Comparison of ENCODE assay signal across 21 mouse cellular contexts in genomic region chr17:32527748-32528147, GRCm38 (mm10). TPM values are rescaled to one million over a fixed set of nuclear protein-coding genes. Genes with fewer than 3 reads are reported as not detected.
DNase-seq lines count a peak whose midpoint lies in the region; ATAC-seq and TF ChIP-seq lines count a peak whose summit lies in the region.
"Had no signal": no experiment of that assay in that cellular context is flagged by ENCODE, and none has a peak within 500 bp of the region (broad histone marks: within the 10 kb centered on the region; RNA-seq: fewer than 3 reads in every experiment).

No protein-coding gene starts in this region.

- H3K9ac ChIP-seq in liver, embryonic 11.5 days (ENCODE audit: low read depth, low read length) = peak overlapping the region; percentile 53; the same call in 1 of the 2 replicates
- no peak overlapping the region for H3K9ac ChIP-seq in liver, embryonic 13.5 days
- H3K9ac ChIP-seq in neural tube, embryonic 15.5 days (replicated peaks) = no peak overlapping the region

- H3K27ac ChIP-seq in cerebellum, adult 2 months (ENCODE audit: insufficient read depth, low read length) = no peak overlapping the region
- H3K27ac ChIP-seq in liver, embryonic 11.5 days (ENCODE audit: low read depth, low read length) = no peak overlapping the region
- no peak overlapping the region for H3K27ac ChIP-seq in liver, embryonic 13.5 days
- no peak overlapping the region for H3K27ac ChIP-seq in neural tube, embryonic 15.5 days (replicated peaks)
- H3K27ac ChIP-seq: forebrain, embryonic 13.5 days; hindbrain, embryonic 13.5 days; layer of hippocampus, adult 2 months; macrophage had no signal

- ATAC-seq in liver, embryonic 11.5 days (replicated peaks; ENCODE audit: low FRiP score) = no peak
- no peak for ATAC-seq in liver, embryonic 13.5 days (ENCODE audit: low read depth)
- no peak for ATAC-seq in neural tube, embryonic 15.5 days (ENCODE audit: low FRiP score)
- ATAC-seq: forebrain, embryonic 13.5 days had no signal

- H3K4me1 ChIP-seq in cerebellum, adult 2 months (ENCODE audit: control insufficient read depth, insufficient read depth, low read length) = no peaks in the 10 kb centered on the region
- H3K4me1 ChIP-seq in liver, embryonic 11.5 days (replicated peaks; ENCODE audit: control insufficient read depth, insufficient read depth, low read length) = no peaks in the 10 kb centered on the region
- peaks cover 9% of the 10 kb centered on the region; the same call in 1 of the 2 replicates for H3K4me1 ChIP-seq in liver, embryonic 13.5 days (replicated peaks)
- 0 out of 2 replicates have a peak, but pooled peaks cover 4% of the 10 kb centered on the region for H3K4me1 ChIP-seq in neural tube, embryonic 15.5 days

- no peaks in the 10 kb centered on the region for H3K9me3 ChIP-seq in liver, embryonic 11.5 days (ENCODE audit: control insufficient read depth, low read length)
- no peaks in the 10 kb centered on the region for H3K9me3 ChIP-seq in liver, embryonic 13.5 days (replicated peaks)
- no peaks in the 10 kb centered on the region for H3K9me3 ChIP-seq in neural tube, embryonic 15.5 days (replicated peaks)
- H3K9me3 ChIP-seq: forebrain, embryonic 13.5 days; hindbrain, embryonic 13.5 days; midbrain, embryonic 10.5 days had no signal

- no peak for TF ChIP-seq POLR2A in cerebellum, adult 2 months (IDR thresholded peaks at IDR 0.05; ENCODE audit: borderline replicate concordance, insufficient read depth, low read length)

- no peak for TF ChIP-seq CTCF in cerebellum, adult 2 months (IDR thresholded peaks at IDR 0.05; ENCODE audit: borderline replicate concordance, insufficient read depth, low read depth, low read length)

- no peaks in the 10 kb centered on the region for H3K36me3 ChIP-seq in liver, embryonic 11.5 days (ENCODE audit: control insufficient read depth, insufficient read depth, low read length)
- no peaks in the 10 kb centered on the region for H3K36me3 ChIP-seq in liver, embryonic 13.5 days
- H3K36me3 ChIP-seq in neural tube, embryonic 15.5 days = peaks cover 25% of the 10 kb centered on the region

- no peaks in the 10 kb centered on the region for H3K27me3 ChIP-seq in cerebellum, adult 2 months (ENCODE audit: control insufficient read depth, insufficient read depth, low read length)
- H3K27me3 ChIP-seq in liver, embryonic 11.5 days (replicated peaks; ENCODE audit: control insufficient read depth, insufficient read depth, low read length) = no peaks in the 10 kb centered on the region
- H3K27me3 ChIP-seq in liver, embryonic 13.5 days = no peaks in the 10 kb centered on the region
- H3K27me3 ChIP-seq in neural tube, embryonic 15.5 days (replicated peaks) = no peaks in the 10 kb centered on the region
- H3K27me3 ChIP-seq: forebrain, embryonic 13.5 days; hindbrain, embryonic 13.5 days had no signal

- no peak overlapping the region for H3K4me3 ChIP-seq in cerebellum, adult 2 months (replicated peaks; ENCODE audit: insufficient read depth, low read depth, low read length)
- H3K4me3 ChIP-seq in liver, embryonic 11.5 days (ENCODE audit: low read depth, low read length) = no peak overlapping the region
- H3K4me3 ChIP-seq in liver, embryonic 13.5 days (replicated peaks) = no peak overlapping the region
- H3K4me3 ChIP-seq in neural tube, embryonic 15.5 days (replicated peaks) = no peak overlapping the region

- peak overlapping the region; percentile 65 for H3K4me2 ChIP-seq in liver, embryonic 11.5 days
- peak overlapping the region; percentile 68 for H3K4me2 ChIP-seq in liver, embryonic 13.5 days
- no peak overlapping the region for H3K4me2 ChIP-seq in neural tube, embryonic 15.5 days

- 83% methylated on average over 11 of the region's 11 CpGs for WGBS in cerebellum, adult 2 months
- 84% methylated on average over 11 of the region's 11 CpGs for WGBS in liver, embryonic 11.5 days
- 78% methylated on average over 11 of the region's 11 CpGs for WGBS in liver, embryonic 13.5 days (ENCODE audit: insufficient replicate concordance)
- 86% methylated on average over 11 of the region's 11 CpGs for WGBS in neural tube, embryonic 15.5 days

- DNase-seq in cerebellum, adult 2 months = peak; percentile 8 to 15
- DNase-seq in cerebellum, postnatal 36 days = no peak
- no peak for DNase-seq in liver, embryonic 11.5 days (ENCODE audit: low spot score)
- no peak for DNase-seq in liver
- DNase-seq in liver, embryonic 13.5 days = no peak
- DNase-seq in yolk sac, embryonic 10.5 days (ENCODE audit: low spot score) = no peak
- DNase-seq: adrenal gland, postnatal 25 days; cerebellum, adult 9-10 months; gastrocnemius, postnatal 14 days; kidney, adult 2 months; kidney, postnatal 14 days; layer of hippocampus, postnatal 36 days; lung, embryonic 14.5 days; right cerebral cortex, postnatal 4 days; thymus, postnatal 25 days had no signal

RNA-seq across cellular contexts. Expression of gene Cyp4f16, which starts 8.6 kb away (rescaled TPM):
- 21.8 and 24.6 TPM in 2 replicates for polyA plus RNA-seq in cerebellum, adult 2 months (2012; rRNA removed)
- 5.8 and 6.1 TPM in 2 replicates for polyA plus RNA-seq in liver, embryonic 11.5 days (2014; fragmentation: Nextera tagmentation; extraction: Ambion mirVana)
- polyA plus RNA-seq in liver, embryonic 13.5 days (2015; fragmentation: Nextera tagmentation; extraction: Ambion mirVana) = 4.0 and 4.2 TPM in 2 replicates
- 19.1 and 19.4 TPM in 2 replicates for polyA plus RNA-seq in neural tube, embryonic 15.5 days (2015; fragmentation: Nextera tagmentation; extraction: Ambion mirVana)

RNA-seq across cellular contexts. Expression of gene Cyp4f17, which starts 21.9 kb away (rescaled TPM):
- 6.8 and 7.8 TPM in 2 replicates for polyA plus RNA-seq in cerebellum, adult 2 months (2012; rRNA removed)
- 1.5 and 2.2 TPM in 2 replicates for polyA plus RNA-seq in liver, embryonic 11.5 days (2014; fragmentation: Nextera tagmentation; extraction: Ambion mirVana)
- polyA plus RNA-seq in liver, embryonic 13.5 days (2015; fragmentation: Nextera tagmentation; extraction: Ambion mirVana) = 0.47 and 0.60 TPM in 2 replicates
- polyA plus RNA-seq in neural tube, embryonic 15.5 days (2015; fragmentation: Nextera tagmentation; extraction: Ambion mirVana) = 10.8 and 12.4 TPM in 2 replicates

Comparison
In these comparisons a context has a peak if more than half of its experiments do, and no peak if none do; other contexts are left out.
1. DNase-seq: peak in cerebellum, adult 2 months (2 of 2); none in cerebellum, postnatal 36 days (0 of 2), liver, embryonic 11.5 days (single experiment), liver (single experiment), liver, embryonic 13.5 days (single experiment) and yolk sac, embryonic 10.5 days (single experiment).